Mouse (Mus musculus) olfactory bulb, adult 2 months (tissue): Measurements from ENCODE around the gene Pnma5.

Source experiments
- CTCF ChIP-seq: fragments of 200-500 bp; IDR thresholded peaks from 2 replicates; pipeline ENCODE4 v1.5.1; 2012; ENCODE audit warnings: low read depth, mild to moderate bottlenecking, low read length, moderate library complexity; ENCODE audit not compliant: insufficient read depth
- POLR2A ChIP-seq: fragments of 200-500 bp; IDR thresholded peaks from 2 replicates; pipeline ENCODE4 v1.6.1; 2012; ENCODE audit warnings: mild to moderate bottlenecking, low read depth, low read length, moderate library complexity; ENCODE audit not compliant: insufficient read depth

DNA sequence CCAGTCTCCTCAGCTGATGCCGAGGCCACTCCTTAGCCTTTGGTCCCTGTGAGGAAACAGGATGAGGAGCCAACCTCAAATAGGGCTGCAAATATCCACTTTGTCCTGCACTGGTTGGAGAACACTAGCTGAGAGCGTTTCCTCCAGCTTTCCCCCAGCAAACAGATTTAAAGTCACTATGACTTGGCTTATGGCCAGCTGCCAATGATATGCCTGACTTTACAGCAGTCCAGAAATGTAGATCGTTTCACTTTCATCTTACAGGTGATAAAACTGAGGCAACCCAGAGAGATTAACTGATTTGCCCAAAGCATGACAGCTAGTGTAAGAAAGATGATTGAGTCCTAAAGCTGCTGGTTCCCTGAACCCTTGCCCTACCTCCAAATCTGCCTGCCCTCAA lies 41.4 kb downstream of the Pnma5 start:
- TF ChIP-seq CTCF (no peak), POLR2A (no peak)
